Mouse (Mus musculus): Measurements from ENCODE around the gene Lemd1.

DNA sequence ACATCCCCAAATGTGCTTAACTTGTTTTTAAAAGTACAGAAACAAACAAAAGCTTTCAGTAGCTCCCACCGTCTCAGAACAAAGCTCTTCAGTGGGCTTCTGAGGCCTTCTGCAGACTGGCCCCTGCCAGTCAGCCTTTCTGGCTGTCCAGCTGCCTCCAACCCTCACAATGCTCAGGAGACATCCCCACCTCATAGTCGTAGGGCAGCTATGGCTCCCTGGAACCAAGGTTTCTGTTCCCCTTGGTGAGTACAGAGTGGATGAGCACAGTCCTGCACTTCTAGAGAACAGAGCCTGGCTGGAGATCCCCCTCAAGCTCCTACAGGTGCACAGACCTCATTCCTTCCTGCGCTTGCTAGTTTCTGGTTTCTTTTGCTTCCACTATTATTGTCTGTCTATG is 25.0 kb downstream of the Lemd1 start:
- TF ChIP-seq CTCF (IDR thresholded peaks at IDR 0.05; ENCODE audit: low read depth, low read length) = no peak
- no peak for TF ChIP-seq POLR2A (IDR thresholded peaks at IDR 0.05; ENCODE audit: extremely low read depth, insufficient read depth, low read length)
